Mouse (Mus musculus) limb, embryonic 13.5 days (tissue): ENCODE data around the gene Fbxl21. TPM values are rescaled to one million over a fixed set of nuclear protein-coding genes. Genes with fewer than 3 reads are reported as not detected.

Experiments used
- ATAC-seq: fragments of 200-750 bp; cut with Nextera tagmentation; 2 replicates; pipeline ENCODE4 v1.8.0; 2017; ENCODE audit warnings: low read depth, moderate number of reproducible peaks, moderate TSS enrichment; ENCODE audit not compliant: low FRiP score
- H3K27ac ChIP-seq: fragments of 300-500 bp; sonication (generic); 2 replicates; pipeline ENCODE4 v1.5.1; 2015; ENCODE audit warnings: inconsistent platforms, mild to moderate bottlenecking, moderate library complexity
- H3K27me3 ChIP-seq: fragments of 300-500 bp; sonication (generic); 2 replicates; pipeline ENCODE4 v1.6.1; 2015; ENCODE audit warnings: mild to moderate bottlenecking, inconsistent platforms
- H3K36me3 ChIP-seq: fragments of 300-500 bp; sonication (generic); 2 replicates; pipeline ENCODE4 v1.6.1; 2015; ENCODE audit warnings: inconsistent platforms, mild to moderate bottlenecking, moderate library complexity
- H3K4me1 ChIP-seq: fragments of 300-500 bp; sonication (generic); 2 replicates; pipeline ENCODE4 v1.6.1; 2015; ENCODE audit warnings: inconsistent platforms
- H3K4me2 ChIP-seq: fragments of 300-500 bp; sonication (generic); replicated peaks from 2 replicates; pipeline ENCODE4 v1.6.1; 2015; ENCODE audit warnings: inconsistent platforms, mild to moderate bottlenecking, moderate library complexity
- H3K4me3 ChIP-seq: fragments of 300-500 bp; sonication (generic); 2 replicates; pipeline ENCODE4 v1.5.1; 2015; ENCODE audit warnings: moderate library complexity, mild to moderate bottlenecking, inconsistent platforms
- H3K9ac ChIP-seq: fragments of 300-500 bp; sonication (generic); 2 replicates; pipeline ENCODE4 v1.6.1; 2015; ENCODE audit warnings: mild to moderate bottlenecking, inconsistent platforms
- H3K9me3 ChIP-seq: fragments of 300-500 bp; sonication (generic); 2 replicates; pipeline ENCODE4 v1.6.1; 2016; ENCODE audit warnings: inconsistent platforms
- WGBS: fragments of 180-500 bp; shearing (Covaris S2); methylation state at CpG from one replicate; pipeline ENCODE4 v1.1.7; 2015; 5-methylcytosine and 5-hydroxymethylcytosine counted together
- polyA plus RNA-seq: library from polyadenylated mRNA; unstranded; fragments of >200 nt; fragmentation: Nextera tagmentation; extraction: Ambion mirVana; gene quantifications from 2 replicates; pipeline ENCODE4 v1.2.1, GENCODE M21; 2015

The Fbxl21 gene
- polyA plus RNA-seq: 3.0 and 3.6 TPM in 2 replicates

- Histone ChIP-seq H3K4me3 (peak within 1 kb of the TSS; percentile 65), H3K4me2 (peak within 1 kb of the TSS; percentile 76), H3K9me3 (no peaks in the 10 kb centered on the region), H3K27ac (no peak within 1 kb of the TSS), H3K4me1 (0 out of 2 replicates have a peak, but pooled peaks cover 2% of the 10 kb centered on the region), H3K36me3 (no peaks in the 10 kb centered on the region), H3K27me3 (no peaks in the 10 kb centered on the region), H3K9ac (peak within 1 kb of the TSS; percentile 67)
- ATAC-seq: peak; percentile 98
- WGBS: under 1% methylated on average over 51 of the region's 56 CpGs
These were observed at the start of gene Fbxl21 for GRCm38 (mm10) chr13:56522081-56522820. Gene Fbxl21, plus strand, starts transcription at chr13:56522472.

- Histone ChIP-seq H3K4me3 (no peak overlapping the region), H3K27ac (no peak overlapping the region), H3K36me3 (no peaks in the 10 kb centered on the region), H3K9ac (no peak overlapping the region), H3K4me1 (peaks cover 7% of the 10 kb centered on the region; the same call in 1 of the 2 replicates), H3K27me3 (no peaks in the 10 kb centered on the region), H3K9me3 (no peaks in the 10 kb centered on the region), H3K4me2 (no peak overlapping the region)
- no peak for ATAC-seq
- 89% methylated on average over 9 of the region's 9 CpGs for WGBS
These were observed 49.6 kb upstream of the Fbxl21 start for GRCm38 (mm10) chr13:56472661-56473060.

GRCm38 (mm10) chr13:56475363-56475762 lies 46.9 kb upstream of the Fbxl21 start:
- peak; percentile 49; the same call in 1 of the 2 replicates for ATAC-seq
- no peaks in the 10 kb centered on the region for H3K36me3 ChIP-seq
- no peak overlapping the region for H3K4me2 ChIP-seq
- H3K9me3 ChIP-seq: no peaks in the 10 kb centered on the region
- H3K4me3 ChIP-seq: no peak overlapping the region
- 36% methylated on average over 4 of the region's 4 CpGs for WGBS
- H3K27me3 ChIP-seq: no peaks in the 10 kb centered on the region
- H3K27ac ChIP-seq: no peak overlapping the region
- no peak overlapping the region for H3K9ac ChIP-seq
- peaks cover 7% of the 10 kb centered on the region; the same call in 1 of the 2 replicates for H3K4me1 ChIP-seq

GRCm38 (mm10) chr13:56476790-56477189 lies 45.5 kb upstream of the Fbxl21 start:
- Histone ChIP-seq H3K9ac (no peak overlapping the region), H3K4me3 (no peak overlapping the region), H3K36me3 (no peaks in the 10 kb centered on the region), H3K9me3 (no peaks in the 10 kb centered on the region), H3K4me2 (no peak overlapping the region), H3K27me3 (no peaks in the 10 kb centered on the region), H3K27ac (no peak overlapping the region), H3K4me1 (peaks cover 2% of the 10 kb centered on the region; the same call in 1 of the 2 replicates)
- WGBS: 76% methylated on average over 5 of the region's 5 CpGs
- no peak for ATAC-seq

- H3K27ac ChIP-seq: no peak overlapping the region
- H3K4me3 ChIP-seq: no peak overlapping the region
- H3K4me1 ChIP-seq: no peaks in the 10 kb centered on the region
- H3K9me3 ChIP-seq: no peaks in the 10 kb centered on the region
- 32% methylated on average over 6 of the region's 6 CpGs for WGBS
- no peaks in the 10 kb centered on the region for H3K36me3 ChIP-seq
- H3K27me3 ChIP-seq: no peaks in the 10 kb centered on the region
- H3K9ac ChIP-seq: no peak overlapping the region
- no peak for ATAC-seq
- no peak overlapping the region for H3K4me2 ChIP-seq
These were observed 45.0 kb upstream of the Fbxl21 start for GRCm38 (mm10) chr13:56477271-56477670.

GRCm38 (mm10) chr13:56478027-56478426 lies 44.2 kb upstream of the Fbxl21 start:
- no peak overlapping the region for H3K4me3 ChIP-seq
- no peak overlapping the region for H3K4me2 ChIP-seq
- ATAC-seq: no peak
- 79% methylated on average over 6 of the region's 6 CpGs for WGBS
- no peak overlapping the region for H3K27ac ChIP-seq
- no peaks in the 10 kb centered on the region for H3K27me3 ChIP-seq
- no peaks in the 10 kb centered on the region for H3K9me3 ChIP-seq
- H3K4me1 ChIP-seq: no peaks in the 10 kb centered on the region
- no peak overlapping the region for H3K9ac ChIP-seq
- H3K36me3 ChIP-seq: no peaks in the 10 kb centered on the region

GRCm38 (mm10) chr13:56482146-56482545 lies 40.1 kb upstream of the Fbxl21 start, which contains the start of gene Il9:
Gene Il9, minus strand, starts transcription at chr13:56482246.
- Histone ChIP-seq H3K4me1 (no peaks in the 10 kb centered on the region), H3K9ac (no peak within 1 kb of the TSS), H3K4me2 (no peak within 1 kb of the TSS), H3K9me3 (no peaks in the 10 kb centered on the region), H3K36me3 (no peaks in the 10 kb centered on the region), H3K4me3 (no peak within 1 kb of the TSS), H3K27ac (no peak within 1 kb of the TSS), H3K27me3 (no peaks in the 10 kb centered on the region)
- no peak for ATAC-seq
- 85% methylated on average over 3 of the region's 3 CpGs for WGBS

- H3K9me3 ChIP-seq: 0 out of 2 replicates have a peak, but pooled peaks cover 6% of the 10 kb centered on the region
- H3K4me1 ChIP-seq: no peaks in the 10 kb centered on the region
- 71% methylated on average over 5 of the region's 5 CpGs for WGBS
- no peaks in the 10 kb centered on the region for H3K36me3 ChIP-seq
- no peak overlapping the region for H3K4me3 ChIP-seq
- H3K27me3 ChIP-seq: no peaks in the 10 kb centered on the region
- no peak overlapping the region for H3K27ac ChIP-seq
- ATAC-seq: no peak
- H3K9ac ChIP-seq: no peak overlapping the region
- no peak overlapping the region for H3K4me2 ChIP-seq
These were observed 34.3 kb upstream of the Fbxl21 start for GRCm38 (mm10) chr13:56488012-56488411.

- no peaks in the 10 kb centered on the region for H3K36me3 ChIP-seq
- no peaks in the 10 kb centered on the region for H3K27me3 ChIP-seq
- ATAC-seq: no peak
- no peaks in the 10 kb centered on the region for H3K4me1 ChIP-seq
- H3K27ac ChIP-seq: no peak overlapping the region
- H3K4me3 ChIP-seq: no peak overlapping the region
- no peak overlapping the region for H3K4me2 ChIP-seq
- peaks cover 11% of the 10 kb centered on the region; the same call in 1 of the 2 replicates for H3K9me3 ChIP-seq
- no peak overlapping the region for H3K9ac ChIP-seq
- 71% methylated on average over 3 of the region's 3 CpGs for WGBS
These were observed 27.8 kb upstream of the Fbxl21 start for GRCm38 (mm10) chr13:56494440-56494839.

GRCm38 (mm10) chr13:56500132-56500531 lies 22.1 kb upstream of the Fbxl21 start:
- no peak for ATAC-seq
- no peak overlapping the region for H3K27ac ChIP-seq
- no peak overlapping the region for H3K4me2 ChIP-seq
- no peaks in the 10 kb centered on the region for H3K27me3 ChIP-seq
- no peaks in the 10 kb centered on the region for H3K36me3 ChIP-seq
- H3K9me3 ChIP-seq: peaks cover 4% of the 10 kb centered on the region; the same call in 1 of the 2 replicates
- no peak overlapping the region for H3K9ac ChIP-seq
- H3K4me3 ChIP-seq: no peak overlapping the region
- H3K4me1 ChIP-seq: no peaks in the 10 kb centered on the region
- 69% methylated on average over 3 of the region's 3 CpGs for WGBS

GRCm38 (mm10) chr13:56500636-56501035 lies 21.6 kb upstream of the Fbxl21 start:
- Histone ChIP-seq H3K9me3 (peaks cover 4% of the 10 kb centered on the region; the same call in 1 of the 2 replicates), H3K9ac (no peak overlapping the region), H3K4me1 (no peaks in the 10 kb centered on the region), H3K27ac (no peak overlapping the region), H3K4me2 (no peak overlapping the region), H3K4me3 (no peak overlapping the region), H3K36me3 (no peaks in the 10 kb centered on the region), H3K27me3 (no peaks in the 10 kb centered on the region)
- ATAC-seq: no peak
- WGBS: 90% methylated on average over 8 of the region's 8 CpGs

- Histone ChIP-seq H3K36me3 (no peaks in the 10 kb centered on the region), H3K9me3 (peaks cover 4% of the 10 kb centered on the region; the same call in 1 of the 2 replicates), H3K27me3 (no peaks in the 10 kb centered on the region), H3K4me1 (no peaks in the 10 kb centered on the region), H3K4me3 (no peak overlapping the region), H3K27ac (no peak overlapping the region), H3K4me2 (no peak overlapping the region), H3K9ac (no peak overlapping the region)
- ATAC-seq: no peak
- 66% methylated on average over 6 of the region's 6 CpGs for WGBS
These were observed 20.3 kb upstream of the Fbxl21 start for GRCm38 (mm10) chr13:56501866-56502420.
